Mouse (Mus musculus): Measurements from ENCODE around the gene Rasgrp4.

- TF ChIP-seq CHD1 (IDR thresholded peaks at IDR 0.05; ENCODE audit: low read depth, low read length), result no peak
- no peak for TF ChIP-seq JUND (conservative IDR thresholded peaks at IDR 0.05; ENCODE audit: low read depth, low read length)
- TF ChIP-seq MAX (IDR thresholded peaks at IDR 0.05; ENCODE audit: low read length), result no peak
- TF ChIP-seq MAFK (IDR thresholded peaks at IDR 0.05; ENCODE audit: insufficient replicate concordance, low read length), result no peak
- no peak for TF ChIP-seq CTCF (conservative IDR thresholded peaks at IDR 0.05 in 1 of 2, IDR thresholded peaks at IDR 0.05 in 1 of 2; ENCODE audit: low read depth in 2 of 2, low read length in 2 of 2)
- TF ChIP-seq USF2 (conservative IDR thresholded peaks at IDR 0.05; ENCODE audit: low read depth, low read length), result peak; percentile 42
- TF ChIP-seq MAZ (IDR thresholded peaks at IDR 0.05; ENCODE audit: low read depth, low read length), result no peak
- no peak for TF ChIP-seq PAX5 (IDR thresholded peaks at IDR 0.05; ENCODE audit: low read length)
- TF ChIP-seq SMC3 (IDR thresholded peaks at IDR 0.05; ENCODE audit: low read depth, low read length), result no peak
- TF ChIP-seq POLR2A (IDR thresholded peaks at IDR 0.05; ENCODE audit: low read depth, low read length), result no peak
- no peak for TF ChIP-seq TCF12 (IDR thresholded peaks at IDR 0.05; ENCODE audit: low read depth, low read length)
- no peak for TF ChIP-seq MXI1 (IDR thresholded peaks at IDR 0.05; ENCODE audit: low read depth, low read length)
- TF ChIP-seq ZC3H11A (IDR thresholded peaks at IDR 0.05; ENCODE audit: low read depth, low read length), result no peak
- no peak for TF ChIP-seq EP300 (IDR thresholded peaks at IDR 0.05; ENCODE audit: low read length)
These were observed 34.2 kb downstream of the Rasgrp4 start for GRCm38 (mm10) chr7:29168791-29169230.
